Mouse (Mus musculus) ES-E14 (cell line): Measurements from ENCODE around the gene 1520401A03Rik. TPM values are rescaled to one million over a fixed set of nuclear protein-coding genes. Genes with fewer than 3 reads are reported as not detected.

Source experiments
- DNase-seq: peaks from one replicate; pipeline ENCODE4 v3.0.0-alpha.2; 2013; ENCODE audit warnings: low read depth, low spot score
- H3K27ac ChIP-seq: 2 replicates; pipeline ENCODE4 v1.5.1; 2012; ENCODE audit warnings: low read depth, mild to moderate bottlenecking, low read length, moderate library complexity, mixed read lengths; ENCODE audit not compliant: poor library complexity, insufficient read depth, severe bottlenecking
- H3K36me3 ChIP-seq: 2 replicates; pipeline ENCODE4 v1.6.1; 2012; ENCODE audit warnings: mild to moderate bottlenecking, low read length, moderate library complexity, mixed read lengths; ENCODE audit not compliant: control insufficient read depth, poor library complexity, insufficient read depth, severe bottlenecking
- H3K4me1 ChIP-seq, 2 experiments: fragments of 150-350 bp in 1 of 2; sonication (generic) in 1 of 2; 2 replicates each; pipeline ENCODE4 v1.6.1; 2012; ENCODE audit warnings: low read length in 2 of 2, mild to moderate bottlenecking in 1 of 2, mixed read lengths in 1 of 2; ENCODE audit not compliant: control insufficient read depth in 2 of 2, insufficient read depth in 2 of 2, poor library complexity in 1 of 2
- H3K4me3 ChIP-seq, 2 experiments: fragments of 150-350 bp in 1 of 2; sonication (generic) in 1 of 2; 2 replicates each; pipeline ENCODE4 v1.5.1; 2012; ENCODE audit warnings: low read length in 2 of 2, low read depth in 1 of 2, mild to moderate bottlenecking in 1 of 2, mixed read lengths in 1 of 2; ENCODE audit not compliant: insufficient read depth in 1 of 2, poor library complexity in 1 of 2, severe bottlenecking in 1 of 2
- H3K9ac ChIP-seq: 2 replicates; pipeline ENCODE4 v1.6.1; 2012; ENCODE audit warnings: low read depth, mild to moderate bottlenecking, low read length, mixed read lengths; ENCODE audit not compliant: poor library complexity, insufficient read depth, severe bottlenecking
- H3K9me3 ChIP-seq: fragments of 150-350 bp; sonication (generic); 2 replicates; pipeline ENCODE4 v1.6.1; 2012; ENCODE audit warnings: low read depth, mild to moderate bottlenecking, low read length; ENCODE audit not compliant: control insufficient read depth, insufficient read depth
- CHD2 ChIP-seq: IDR thresholded peaks from 2 replicates; pipeline ENCODE4 v1.6.1; 2014; ENCODE audit warnings: mild to moderate bottlenecking, low read depth, low read length, inconsistent platforms
- HCFC1 ChIP-seq: IDR thresholded peaks from 2 replicates; pipeline ENCODE4 v1.6.1; 2012; ENCODE audit warnings: low read length, inconsistent platforms, borderline replicate concordance; ENCODE audit not compliant: insufficient read depth
- MAFK ChIP-seq: IDR thresholded peaks from 2 replicates; pipeline ENCODE4 v1.6.1; 2014; ENCODE audit warnings: mild to moderate bottlenecking, low read depth, low read length, inconsistent platforms; ENCODE audit not compliant: insufficient read depth
- ZC3H11A ChIP-seq: IDR thresholded peaks from 2 replicates; pipeline ENCODE4 v1.6.1; 2012; ENCODE audit warnings: low read depth, mild to moderate bottlenecking, inconsistent platforms, low read length, borderline replicate concordance
- ZNF384 ChIP-seq: IDR thresholded peaks from 2 replicates; pipeline ENCODE4 v1.6.1; 2012; ENCODE audit warnings: low read depth, low read length, inconsistent platforms
- in situ Hi-C, 2 experiments: fragments of 600-800 bp; cut with MboI; formaldehyde crosslinking; loops; one replicate each; pipeline ENCODE4 v1.15.1; 2025; ENCODE audit warnings: low sequenced_read_pairs in 2 of 2, inconsistent platforms in 1 of 2; ENCODE audit not compliant: unreplicated experiment in 2 of 2
- total RNA-seq: library from RNA; depleted of rRNA; stranded (reverse); fragments of 300-350 nt; gene quantifications from 2 replicates; pipeline ENCODE4 v1.2.3, GENCODE M21; 2012

Gene 1520401A03Rik
- total RNA-seq, 1 experiment = 0.04 TPM

GRCm38 (mm10) chr17:23664556-23665021, 58.0 kb downstream of the 1520401A03Rik start:
- in situ Hi-C loops = no loop called here
- DNase-seq = no peak

GRCm38 (mm10) chr17:23661526-23661925, 61.1 kb downstream of the 1520401A03Rik start:
- no peak for DNase-seq
- Histone ChIP-seq H3K9me3 (no peaks in the 10 kb centered on the region), H3K4me3 (no peak overlapping the region), H3K4me1 (peaks cover 0 to 14% of the 10 kb centered on the region in 2 experiments; a peak in 1 of 4 replicates), H3K36me3 (peaks cover 2% of the 10 kb centered on the region; the same call in 1 of the 2 replicates), H3K27ac (no peak overlapping the region), H3K9ac (no peak overlapping the region)
- TF ChIP-seq ZNF384 (no peak), ZC3H11A (no peak), MAFK (no peak), HCFC1 (no peak), CHD2 (no peak)
- in situ Hi-C loops = no loop called here

More at GRCm38 (mm10) chr17:23664556-23665021, 58.0 kb downstream of the 1520401A03Rik start:
- Histone ChIP-seq H3K9me3 (no peaks in the 10 kb centered on the region), H3K4me3 (no peak overlapping the region), H3K27ac (no peak overlapping the region), H3K4me1 (peaks cover 0 to 18% of the 10 kb centered on the region in 2 experiments; a peak in 1 of 4 replicates), H3K36me3 (peaks cover 19% of the 10 kb centered on the region), H3K9ac (no peak overlapping the region)
- TF ChIP-seq ZC3H11A = no peak
- TF ChIP-seq CHD2 = no peak
- TF ChIP-seq MAFK = no peak
- TF ChIP-seq ZNF384 = no peak
- no peak for TF ChIP-seq HCFC1

GRCm38 (mm10) chr17:23660876-23661200, 61.7 kb downstream of the 1520401A03Rik start:
- peaks cover 0 to 13% of the 10 kb centered on the region in 2 experiments; a peak in 1 of 4 replicates for H3K4me1 ChIP-seq
- DNase-seq = no peak
- in situ Hi-C loops = no loop called here
- H3K9ac ChIP-seq = no peak overlapping the region
- no peaks in the 10 kb centered on the region for H3K9me3 ChIP-seq
- peak overlapping the region; percentile 64 to 70 for H3K4me3 ChIP-seq
- TF ChIP-seq MAFK (no peak), ZC3H11A (no peak), ZNF384 (no peak), HCFC1 (no peak), CHD2 (no peak)
- no peak overlapping the region for H3K27ac ChIP-seq
- H3K36me3 ChIP-seq = no peaks in the 10 kb centered on the region

- Histone ChIP-seq H3K4me1 (peaks cover 0 to 8% of the 10 kb centered on the region in 2 experiments; a peak in 1 of 4 replicates), H3K9me3 (no peaks in the 10 kb centered on the region), H3K36me3 (no peaks in the 10 kb centered on the region), H3K27ac (no peak within 1 kb of the TSS), H3K9ac (no peak within 1 kb of the TSS; the same call in 1 of the 2 replicates), H3K4me3 (peak within 1 kb of the TSS; percentile 64 to 70)
- in situ Hi-C loops = no loop called here
- no peak for TF ChIP-seq CHD2
- no peak for DNase-seq
Observed at GRCm38 (mm10) chr17:23660117-23660875, 62.3 kb downstream of the 1520401A03Rik start, which contains the start of gene Bicdl2. Gene Bicdl2 (plus strand): TSS chr17:23660506.
